Mouse (Mus musculus) fibroblast of lung, adult 2 months (primary cell): ENCODE results near the gene Mtrf1l.
A peak's percentile ranks its signal among the peaks of the same experiment; 100 is the strongest.

ENCODE experiments used
- DNase-seq: peaks from one replicate; pipeline ENCODE4 v3.0.0-alpha.2; 2011; ENCODE audit warnings: low read depth

Mtrf1l gene

DNA sequence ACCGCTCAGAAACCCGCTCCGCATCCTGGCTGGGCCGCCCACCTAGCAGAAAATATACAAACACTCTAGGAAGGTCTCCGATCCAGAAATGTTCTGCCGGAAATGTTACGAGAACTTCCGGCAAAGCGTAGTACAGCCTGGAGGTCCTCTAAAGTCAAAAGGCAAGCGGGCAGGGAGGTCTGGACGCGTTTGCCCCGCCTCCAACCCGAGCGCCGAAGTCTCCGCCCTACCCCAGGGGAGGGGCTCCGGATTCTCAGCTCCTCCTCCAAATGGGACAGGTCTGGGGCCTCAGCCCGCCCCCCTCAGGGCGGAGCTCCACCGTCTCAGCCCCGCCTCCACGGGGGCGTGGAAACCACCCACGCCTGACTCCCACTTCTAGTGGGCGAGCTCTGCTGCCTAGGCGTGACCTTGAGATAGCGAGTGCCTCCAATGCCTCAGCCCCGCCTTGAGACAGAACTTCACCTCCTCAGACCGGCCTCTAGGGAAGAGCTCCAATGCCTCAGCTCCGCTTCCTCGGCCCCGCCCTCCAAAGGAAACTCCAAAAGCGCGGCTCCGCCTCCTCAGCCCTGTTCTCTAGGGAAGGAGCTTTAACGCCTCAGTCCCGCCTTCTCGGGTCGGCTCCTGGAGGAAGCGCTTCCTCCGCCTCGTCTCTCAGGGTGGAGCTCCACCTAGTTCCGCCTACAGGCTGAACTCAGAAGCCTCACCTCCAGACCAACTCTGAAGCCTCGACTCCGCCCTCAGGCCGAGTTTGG lies at the start of gene Mtrf1l:
Gene Mtrf1l (minus strand): TSS at position 171 of the 752 bp plus-strand sequence.
- peak; percentile 94 for DNase-seq

DNA sequence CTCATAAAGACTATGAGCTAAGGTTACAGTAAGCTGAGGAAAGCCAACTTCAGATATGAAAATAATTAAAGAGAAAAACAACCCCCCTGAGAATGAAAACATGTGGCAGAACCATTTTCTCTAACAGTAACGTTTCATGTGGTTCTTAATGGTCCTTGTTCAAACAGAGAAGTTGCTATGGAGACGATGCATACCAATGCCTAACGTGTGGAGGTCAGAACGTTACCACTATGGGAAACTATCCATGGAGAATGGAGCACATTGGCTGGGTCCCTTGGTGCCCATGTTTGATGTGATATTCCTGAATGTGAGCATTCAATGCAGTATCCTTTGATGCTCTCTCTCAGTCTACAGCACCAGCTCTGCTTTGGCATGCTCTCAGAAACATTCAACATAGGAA lies 47.4 kb upstream of the Mtrf1l start:
- DNase-seq = no peak

DNA sequence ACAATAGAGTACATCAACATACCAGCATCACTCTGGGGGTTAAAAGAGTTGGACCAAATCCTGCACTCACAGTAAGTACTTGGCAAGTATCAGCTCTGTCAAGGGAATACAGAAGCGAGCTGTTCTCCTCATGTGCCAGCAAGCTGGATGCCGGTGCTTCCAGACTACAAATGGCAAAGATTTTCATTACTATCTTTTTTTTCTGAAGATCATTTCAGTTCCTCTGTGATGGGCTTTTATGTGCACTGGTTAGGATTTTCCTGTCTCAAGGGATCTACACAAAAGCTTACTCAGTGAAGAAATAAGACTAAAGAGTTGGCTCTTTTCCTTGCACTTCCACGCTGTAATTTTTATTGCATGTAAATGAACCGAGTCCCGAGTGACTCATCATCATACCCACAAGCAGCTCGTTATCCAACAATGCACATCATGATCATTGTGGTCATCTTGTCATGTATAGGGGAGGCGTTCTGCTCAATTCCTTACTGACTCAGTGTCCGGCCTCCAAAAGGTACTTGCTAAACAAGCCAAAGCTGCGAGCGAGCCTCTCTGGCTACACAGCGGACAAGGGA lies 44.4 kb upstream of the Mtrf1l start:
- DNase-seq = peak; percentile 54

DNA sequence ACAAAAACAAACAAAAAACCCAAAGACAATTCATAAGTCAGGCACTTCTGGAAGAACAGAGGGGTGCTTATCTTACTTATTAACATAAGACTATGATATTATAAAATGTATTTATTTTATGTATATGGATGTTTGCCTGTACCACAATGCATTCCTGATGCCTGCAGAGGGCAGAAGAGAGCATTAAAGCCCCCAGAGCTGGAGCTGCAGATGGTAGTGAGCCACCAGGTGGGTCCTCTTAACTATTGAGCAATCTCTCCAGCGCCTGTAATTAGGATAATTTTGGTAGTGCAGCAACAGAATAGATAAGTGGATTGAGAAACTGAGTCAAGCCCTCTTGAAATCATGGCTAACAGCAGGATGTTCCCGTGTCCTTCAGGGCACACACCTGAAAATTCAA lies 42.3 kb upstream of the Mtrf1l start:
- DNase-seq = no peak

DNA sequence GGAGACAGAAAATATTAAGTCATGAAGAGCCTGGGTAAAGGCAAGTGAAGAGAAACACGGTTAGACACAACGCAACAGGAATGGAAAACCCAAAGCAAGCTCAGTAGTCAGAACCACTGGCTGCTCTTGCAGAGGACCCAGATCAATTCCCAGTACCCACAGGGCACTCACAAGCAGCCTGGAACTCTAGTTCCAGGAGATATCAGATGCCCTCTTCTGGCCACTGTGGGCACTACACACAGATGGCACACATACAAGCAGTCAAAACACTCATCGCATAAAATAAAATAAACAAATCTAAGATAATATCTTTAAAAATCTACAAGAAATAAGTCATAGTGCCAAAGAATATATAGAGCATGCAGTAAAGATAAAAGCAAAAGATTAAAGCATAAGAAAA lies 39.0 kb upstream of the Mtrf1l start:
- DNase-seq = no peak

DNA sequence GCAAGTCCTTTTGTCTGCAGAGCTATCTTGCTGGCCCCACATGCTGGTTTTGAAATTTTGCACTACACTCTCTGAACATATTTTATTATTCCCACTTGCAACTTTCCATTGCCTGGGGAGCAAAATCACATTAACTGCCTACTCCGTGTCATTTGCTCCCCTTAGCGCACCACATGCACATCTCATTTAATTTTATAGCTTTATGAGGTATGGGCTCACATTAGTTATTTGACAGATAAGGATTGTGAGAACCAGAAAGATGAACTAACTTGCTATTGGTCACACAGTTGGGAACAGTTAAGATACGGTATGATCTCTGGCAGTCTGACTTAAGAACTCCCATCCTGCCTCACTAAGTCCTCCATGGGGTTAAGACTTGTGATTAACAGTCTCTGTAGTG lies 37.1 kb upstream of the Mtrf1l start:
- no peak for DNase-seq

DNA sequence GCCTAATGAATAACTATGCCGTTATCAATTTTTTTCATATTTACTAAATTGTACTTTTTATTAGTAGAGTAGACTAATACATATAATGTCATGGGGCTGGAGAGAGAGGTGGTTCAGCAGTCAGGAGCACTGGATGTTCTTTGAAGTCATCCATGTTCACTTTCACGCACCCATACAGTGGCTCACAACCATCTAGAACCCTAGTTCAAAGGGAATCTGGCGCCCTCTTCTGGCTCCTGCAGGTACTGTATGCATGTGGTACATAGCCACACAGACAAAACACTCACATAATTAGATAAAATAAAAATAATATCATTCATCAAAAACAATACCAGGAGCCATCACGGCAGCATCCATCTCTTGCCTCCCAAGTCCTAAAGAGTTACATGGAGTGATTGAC lies 36.0 kb upstream of the Mtrf1l start:
- DNase-seq = no peak

DNA sequence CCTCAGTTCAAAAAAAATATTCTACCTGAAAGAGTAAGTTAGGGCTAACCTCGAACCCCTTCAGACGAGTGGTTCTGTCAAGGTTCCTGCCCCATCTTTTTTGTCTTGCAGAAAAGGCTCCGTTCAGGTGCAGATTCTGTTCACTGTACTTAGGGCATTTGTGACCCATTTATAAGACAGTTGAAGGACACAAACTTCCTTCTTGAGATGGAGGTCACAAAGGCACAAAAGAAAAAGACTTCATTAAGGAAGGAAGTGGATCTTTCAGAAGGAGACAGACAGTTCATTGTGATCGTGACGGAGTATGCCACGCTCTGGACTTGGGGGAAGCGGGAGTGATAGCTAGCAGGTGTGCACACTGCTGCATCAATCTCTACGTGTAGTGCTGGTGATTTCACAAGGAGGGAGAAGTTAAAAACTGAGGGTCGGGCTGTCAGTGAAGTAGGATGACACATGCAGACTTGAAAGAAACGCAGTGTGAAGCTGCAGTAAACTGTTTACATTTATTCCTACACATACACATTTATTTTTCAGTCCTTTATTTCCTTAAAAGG lies 34.4 kb upstream of the Mtrf1l start:
- no peak for DNase-seq

DNA sequence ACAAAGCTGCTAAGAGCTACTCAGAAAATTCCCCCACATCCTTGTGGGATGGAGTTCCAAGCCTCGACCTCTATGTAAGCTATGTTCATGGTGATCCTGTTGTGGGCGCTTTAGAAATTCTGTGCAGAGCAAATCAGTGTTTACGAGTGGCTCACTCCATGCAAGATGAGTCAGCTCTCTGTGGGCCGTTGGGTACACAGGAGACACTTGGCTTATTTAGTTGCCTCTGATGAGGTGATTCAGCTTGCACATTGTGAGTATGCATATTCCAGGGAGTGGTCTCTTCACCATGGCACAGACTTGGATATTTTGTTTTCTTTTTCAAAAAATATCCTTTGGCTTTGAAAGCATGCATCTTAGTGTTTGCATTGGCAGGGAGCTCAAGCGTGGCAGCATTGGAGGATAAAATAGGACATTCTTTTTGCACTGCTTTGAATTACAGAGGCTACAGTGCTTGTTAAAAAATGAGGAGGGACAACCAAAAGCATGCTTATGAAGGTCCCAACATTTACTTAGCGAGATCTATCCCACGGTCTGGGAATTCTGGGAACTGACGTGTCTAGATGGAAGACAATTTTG lies 29.7 kb upstream of the Mtrf1l start:
- peak; percentile 54 for DNase-seq

DNA sequence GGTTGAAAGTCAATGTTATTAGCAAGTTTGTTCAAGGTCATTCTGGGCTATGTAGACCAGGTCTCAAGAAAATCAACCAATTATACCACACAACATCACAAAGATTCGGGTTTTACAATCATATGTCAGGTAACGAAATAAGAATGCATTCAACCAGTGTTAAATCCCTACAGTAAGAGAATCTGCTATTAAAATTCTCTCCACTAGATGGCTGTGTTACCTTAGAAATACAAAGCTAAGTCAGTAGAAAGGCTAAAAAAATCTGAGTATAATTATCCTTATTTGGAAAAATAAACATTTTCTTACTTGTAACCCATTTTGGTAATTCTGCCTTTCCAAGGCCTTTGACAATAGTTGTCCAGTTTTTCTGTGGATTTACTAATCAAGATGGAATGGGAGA lies 23.2 kb upstream of the Mtrf1l start:
- no peak for DNase-seq

DNA sequence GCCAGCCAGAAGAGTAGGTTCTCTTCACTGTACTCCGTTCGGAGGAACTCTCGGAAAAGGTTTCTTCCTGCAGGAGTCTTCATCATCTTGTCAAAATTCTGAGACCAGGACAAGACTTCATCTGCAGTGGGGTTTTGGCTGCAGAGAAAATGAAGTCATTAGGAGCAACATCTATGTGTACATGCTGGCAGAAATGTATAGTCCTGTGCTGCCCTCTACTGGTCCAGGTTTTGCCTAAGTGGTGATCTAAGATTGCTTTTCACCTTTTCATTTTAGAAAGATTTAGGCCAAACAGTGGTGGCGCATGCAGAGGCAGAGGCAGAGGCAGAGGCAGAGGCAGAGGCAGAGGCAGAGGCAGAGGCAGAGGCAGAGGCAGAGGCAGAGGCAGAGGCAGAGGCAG lies 17.7 kb upstream of the Mtrf1l start:
- DNase-seq = no peak

DNA sequence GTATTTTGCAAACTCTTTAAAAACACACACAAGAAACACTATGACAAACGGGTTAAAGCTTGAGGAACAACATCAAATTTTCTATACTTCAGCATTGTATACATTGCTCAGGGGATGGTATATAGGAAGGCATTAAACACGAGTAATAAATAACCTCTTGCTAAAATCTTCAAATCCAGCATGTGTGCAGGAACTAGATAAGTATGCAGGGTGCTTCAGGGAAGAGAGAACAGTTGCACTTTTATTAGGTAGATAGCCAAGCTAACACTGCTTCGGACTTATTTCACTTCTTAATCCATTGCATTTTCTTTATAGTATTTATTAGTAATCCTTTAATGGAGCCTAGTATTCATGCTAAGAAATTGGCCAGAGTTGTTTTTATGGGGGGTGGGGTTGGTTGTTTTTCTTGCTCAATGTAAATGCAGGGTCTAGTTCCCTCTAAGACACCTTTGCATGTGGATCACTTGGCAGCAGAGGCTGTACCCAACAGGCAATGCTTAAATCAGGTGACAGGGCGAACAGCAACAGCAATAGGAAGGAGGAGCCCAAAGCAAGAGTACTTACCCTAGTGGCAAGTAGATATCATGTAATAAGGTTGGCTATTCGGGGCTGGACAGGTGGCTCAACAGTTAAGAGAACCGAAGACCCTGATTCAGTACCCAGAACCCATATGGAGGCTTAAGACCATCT lies 2.8 kb upstream of the Mtrf1l start:
- DNase-seq = no peak

DNA sequence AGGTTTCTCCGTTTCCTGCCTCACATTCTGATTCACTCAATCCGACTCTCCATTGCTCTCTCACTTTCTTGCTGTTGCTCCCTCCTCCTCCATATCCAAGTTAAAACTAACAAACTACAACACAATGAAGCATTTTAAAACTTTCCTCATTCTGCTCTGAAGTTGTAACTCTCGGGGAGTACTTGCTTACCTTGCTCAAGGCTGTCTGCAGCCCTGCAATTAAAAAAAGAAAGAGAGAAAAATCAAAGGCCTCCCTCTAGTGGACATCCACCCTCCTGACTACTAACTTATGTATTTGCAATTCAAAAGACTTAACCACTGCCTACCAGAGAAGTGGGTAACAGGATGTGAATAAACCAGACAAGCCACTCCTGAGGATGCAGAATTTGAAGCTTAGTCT lies 1.1 kb upstream of the Mtrf1l start:
- DNase-seq = peak; percentile 64

DNA sequence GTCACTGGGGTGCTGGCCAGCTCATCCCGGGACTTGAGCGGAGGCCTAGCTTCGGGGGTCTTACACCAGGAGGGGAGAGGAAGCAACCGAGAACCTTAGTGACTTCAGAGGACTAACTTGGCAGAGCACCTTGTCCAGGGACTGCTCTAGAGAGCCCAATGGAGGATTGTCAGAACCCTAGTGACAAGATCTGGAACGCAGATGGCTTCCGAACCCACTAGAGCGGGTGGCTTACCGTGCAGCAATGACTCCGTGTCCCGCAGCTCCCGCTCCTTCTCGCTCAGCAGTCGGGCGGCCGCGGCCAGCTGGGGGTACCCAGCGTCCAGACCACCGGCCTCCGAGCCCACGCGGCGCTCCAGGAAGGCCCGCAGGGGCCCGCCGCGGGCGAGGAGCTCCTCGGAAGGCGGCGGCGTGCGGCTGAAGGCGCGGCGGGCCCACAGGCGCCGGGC lies 395 bp downstream of the Mtrf1l start:
- no peak for DNase-seq

DNA sequence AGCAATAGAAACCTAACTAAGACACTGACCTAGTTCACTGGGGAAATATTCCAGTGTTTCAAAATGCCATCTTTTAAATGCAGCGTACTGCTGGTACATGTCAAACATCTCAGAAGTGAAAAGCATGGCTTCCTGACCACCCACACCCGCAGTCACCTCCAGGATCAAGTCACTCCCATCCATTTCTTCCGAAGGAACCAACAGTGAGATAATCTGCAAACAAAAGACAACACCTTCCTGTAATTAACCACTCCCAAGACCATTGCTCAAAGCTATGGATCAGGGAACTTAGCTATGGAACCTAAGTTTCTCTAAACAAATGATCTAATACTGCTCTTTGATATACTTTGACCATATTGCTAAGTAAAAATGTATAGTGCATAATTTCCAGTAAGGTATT lies 4.9 kb downstream of the Mtrf1l start:
- DNase-seq = no peak

DNA sequence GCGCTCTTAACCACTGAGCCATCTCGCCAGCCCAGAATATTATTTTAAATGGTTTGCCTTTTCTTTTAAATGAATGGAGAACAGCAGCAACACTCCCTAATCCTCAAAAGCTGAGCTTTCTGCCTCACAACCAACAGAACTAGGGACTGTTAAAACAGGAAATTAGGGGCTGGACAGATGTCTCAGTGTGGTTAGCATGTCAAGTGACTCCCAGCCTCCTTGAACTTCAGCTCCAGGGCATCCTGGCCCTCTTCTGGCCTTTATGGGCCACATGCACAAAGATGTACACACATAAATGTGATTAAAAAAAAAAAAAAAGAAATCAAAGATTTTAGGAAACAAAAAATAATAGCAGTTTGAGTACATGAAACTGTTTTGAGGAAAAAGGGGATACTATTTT lies 7.7 kb downstream of the Mtrf1l start:
- no peak for DNase-seq

DNA sequence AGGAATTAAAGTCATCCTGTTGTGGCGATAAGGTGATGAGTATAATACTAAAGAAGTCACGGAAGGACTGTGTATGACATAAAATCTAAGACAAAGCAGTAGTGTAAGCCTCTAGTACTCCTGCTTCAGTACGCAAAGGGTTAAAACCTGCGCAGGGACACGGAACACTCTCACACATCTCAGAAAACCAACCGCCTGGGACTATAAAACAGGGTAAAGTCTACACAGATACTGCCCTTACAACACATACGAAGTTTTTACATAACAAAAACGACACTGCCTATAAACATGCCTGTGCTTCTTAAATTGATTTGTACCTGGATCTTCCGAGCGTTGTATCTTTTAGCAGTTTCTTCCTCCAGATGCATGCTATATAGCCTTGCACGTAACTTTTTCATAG lies 10.0 kb downstream of the Mtrf1l start:
- no peak for DNase-seq

DNA sequence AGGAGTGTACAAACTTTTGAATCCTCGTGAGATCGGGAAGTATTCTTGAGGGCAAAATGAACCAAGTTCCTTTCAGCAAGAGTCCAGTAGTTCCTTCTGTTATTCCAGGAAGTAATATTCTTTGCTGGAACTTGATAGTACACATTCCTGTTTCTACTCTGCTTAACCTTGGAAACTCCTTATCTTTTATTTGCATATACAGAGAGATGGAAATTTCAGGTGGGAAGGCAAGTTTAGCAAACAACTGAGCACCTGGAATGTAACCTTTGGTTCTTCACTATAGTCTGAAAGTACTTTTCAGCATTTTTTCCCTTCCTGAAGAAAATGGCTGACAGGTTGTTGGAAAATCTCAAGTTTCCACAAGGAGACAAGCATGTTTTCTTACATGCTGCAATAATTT lies 16.0 kb downstream of the Mtrf1l start:
- no peak for DNase-seq

DNA sequence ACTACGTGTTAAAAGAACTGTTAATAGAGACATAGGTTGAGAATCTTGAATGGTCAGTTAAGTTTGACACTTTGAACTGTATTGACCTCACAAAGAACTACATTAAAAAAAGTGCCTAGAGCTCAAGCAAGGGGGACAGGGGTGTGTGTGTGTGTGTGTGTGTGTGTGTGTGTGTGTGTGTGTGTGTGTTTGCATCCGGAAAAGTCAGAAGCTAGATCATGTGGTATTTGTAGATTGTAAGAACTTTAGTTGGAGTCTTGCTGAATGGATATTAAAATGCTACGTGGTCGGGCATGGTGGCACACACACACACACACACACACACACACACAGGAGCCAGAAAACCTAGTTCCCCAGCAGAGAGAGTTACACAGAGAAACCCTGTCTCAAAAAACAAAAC lies 16.7 kb downstream of the Mtrf1l start:
- DNase-seq = no peak

DNA sequence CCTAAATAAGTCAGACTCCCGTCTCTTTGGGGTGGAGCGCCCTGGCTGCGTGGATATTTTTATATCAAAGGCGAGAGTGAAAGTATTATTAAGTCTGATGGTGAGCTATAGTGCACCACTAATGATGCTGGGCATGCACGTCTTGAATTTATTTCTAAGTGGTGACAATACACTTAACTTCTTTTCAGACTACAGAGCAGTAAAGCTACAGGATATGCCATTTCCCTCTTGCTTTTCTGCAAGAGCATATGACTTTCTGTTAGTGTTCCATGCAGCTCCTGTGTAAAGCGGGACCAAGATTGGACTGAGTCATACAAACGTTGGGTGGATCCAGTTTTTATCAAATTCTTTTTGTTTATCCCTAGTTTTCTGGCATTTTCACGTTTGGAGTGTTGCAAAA lies 17.3 kb downstream of the Mtrf1l start:
- DNase-seq = peak; percentile 19

DNA sequence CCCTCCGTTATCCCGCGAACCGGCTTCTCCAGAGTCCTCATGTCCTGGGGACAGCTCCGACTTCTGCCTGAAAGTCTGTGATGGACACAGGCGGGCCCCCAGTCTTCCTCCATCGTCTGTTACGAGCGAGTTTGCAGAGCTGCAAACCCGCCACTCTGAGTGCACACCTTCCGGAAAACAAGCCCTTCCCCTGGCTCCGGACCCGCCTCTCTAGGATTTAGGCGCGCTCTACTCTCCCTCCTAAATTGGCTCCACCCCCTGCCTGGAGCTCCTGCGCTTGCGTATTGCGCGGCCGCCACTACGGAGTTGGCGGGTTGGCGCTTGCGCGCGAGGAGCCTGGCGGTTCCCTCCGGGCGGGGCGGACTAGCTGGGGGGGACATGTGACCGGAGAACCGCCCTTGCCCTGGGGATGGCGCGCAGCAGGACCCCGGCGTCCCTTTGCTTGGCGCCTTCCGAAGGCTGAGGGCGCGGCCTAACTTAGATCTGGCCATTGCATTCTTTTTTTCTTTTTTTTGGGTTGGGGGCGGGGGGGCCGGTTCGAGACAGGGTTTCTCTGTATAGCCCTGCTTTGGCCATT lies 17.9 kb downstream of the Mtrf1l start:
- DNase-seq = peak; percentile 92

DNA sequence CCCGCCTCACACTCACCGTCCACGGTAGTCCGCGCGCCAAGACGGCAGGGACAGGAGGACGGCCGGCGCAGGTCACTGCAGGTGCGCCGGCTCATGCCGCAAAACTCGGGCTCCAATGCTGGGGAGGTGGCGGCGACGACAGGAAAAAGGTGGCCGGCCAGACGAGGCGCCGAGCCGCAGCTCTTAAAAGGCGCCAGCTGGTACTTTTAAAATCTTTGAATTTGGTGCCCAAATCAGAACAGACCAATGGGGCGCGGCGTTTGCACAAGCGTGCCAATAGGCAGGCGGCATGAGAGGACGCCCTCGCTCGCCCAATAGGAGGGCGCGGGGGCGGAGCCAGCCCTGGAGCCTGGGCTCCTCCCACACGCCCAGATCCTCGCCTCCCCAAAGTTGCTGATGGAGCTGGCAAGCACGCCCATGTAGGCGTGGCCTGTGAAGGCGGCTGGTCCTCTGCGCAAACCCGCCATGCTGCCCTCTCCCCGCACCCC lies 18.4 kb downstream of the Mtrf1l start, which contains the start of gene Fbxo5:
Gene Fbxo5 (minus strand): TSS at position 358 of the 488 bp plus-strand sequence.
- peak; percentile 98 for DNase-seq
